Mouse (Mus musculus) lung, postnatal 36 days (tissue): ENCODE data around the gene Slc35d3.

Experiments
- DNase-seq: peaks from one replicate; pipeline ENCODE4 v3.0.0; 2022; ENCODE audit warnings: mixed read lengths

The Slc35d3 gene

GRCm38 (mm10) chr10:19850998-19851691 is at the start of gene Slc35d3:
Gene Slc35d3 (minus strand): TSS chr10:19851459.
- peak; percentile 15 for DNase-seq

- no peak for DNase-seq
These were observed 48.9 kb upstream of the Slc35d3 start for GRCm38 (mm10) chr10:19900191-19900590.

GRCm38 (mm10) chr10:19893976-19894375 is 42.7 kb upstream of the Slc35d3 start:
- DNase-seq, result peak; percentile 67

- no peak for DNase-seq
These were observed 41.9 kb upstream of the Slc35d3 start for GRCm38 (mm10) chr10:19893146-19893545.

GRCm38 (mm10) chr10:19891686-19892085 is 40.4 kb upstream of the Slc35d3 start:
- no peak for DNase-seq

GRCm38 (mm10) chr10:19889908-19890307 is 38.6 kb upstream of the Slc35d3 start:
- DNase-seq, result no peak

GRCm38 (mm10) chr10:19886249-19886648 is 35.0 kb upstream of the Slc35d3 start:
- DNase-seq, result no peak

GRCm38 (mm10) chr10:19884409-19884808 is 33.1 kb upstream of the Slc35d3 start:
- no peak for DNase-seq

- DNase-seq, result no peak
These were observed 29.2 kb upstream of the Slc35d3 start for GRCm38 (mm10) chr10:19880437-19880836.

GRCm38 (mm10) chr10:19879161-19879560 is 27.9 kb upstream of the Slc35d3 start:
- DNase-seq, result no peak

- no peak for DNase-seq
These were observed 26.4 kb upstream of the Slc35d3 start for GRCm38 (mm10) chr10:19877679-19878078.

GRCm38 (mm10) chr10:19877257-19877656 is 26.0 kb upstream of the Slc35d3 start:
- no peak for DNase-seq

- no peak for DNase-seq
These were observed 25.4 kb upstream of the Slc35d3 start for GRCm38 (mm10) chr10:19876669-19877068.

- no peak for DNase-seq
These were observed 24.1 kb upstream of the Slc35d3 start for GRCm38 (mm10) chr10:19875346-19875745.

- no peak for DNase-seq
These were observed 4.5 kb upstream of the Slc35d3 start for GRCm38 (mm10) chr10:19855597-19856306.

GRCm38 (mm10) chr10:19853609-19854008 is 2.4 kb upstream of the Slc35d3 start:
- DNase-seq, result no peak

GRCm38 (mm10) chr10:19852776-19853175 is 1.5 kb upstream of the Slc35d3 start:
- DNase-seq, result no peak

GRCm38 (mm10) chr10:19850544-19850997 is 688 bp downstream of the Slc35d3 start:
- no peak for DNase-seq

- no peak for DNase-seq
These were observed 1.4 kb downstream of the Slc35d3 start for GRCm38 (mm10) chr10:19849771-19850365.

GRCm38 (mm10) chr10:19848928-19849770 is 2.1 kb downstream of the Slc35d3 start:
- DNase-seq, result no peak

GRCm38 (mm10) chr10:19839836-19840235 is 11.4 kb downstream of the Slc35d3 start:
- DNase-seq, result no peak

GRCm38 (mm10) chr10:19835887-19836710 is 15.2 kb downstream of the Slc35d3 start:
- DNase-seq, result no peak
